Mouse (Mus musculus): Measurements from ENCODE around the gene Fgd6. TPM values are rescaled to one million over a fixed set of nuclear protein-coding genes. Genes with fewer than 3 reads are reported as not detected.

The Fgd6 gene
- 7.5 and 9.2 TPM in 2 replicates for total RNA-seq (2015; ENCODE audit: low replicate concordance)
- 8.8 and 9.1 TPM in 2 replicates for total RNA-seq (2017; ENCODE audit: low replicate concordance)

GRCm38 (mm10) chr10:94035658-94036374, at the start of gene Fgd6, which contains the start of gene Vezt:
Gene Fgd6, plus strand, starts transcription at chr10:94036001.
Gene Vezt, minus strand, starts transcription at chr10:94035817.
- ATAC-seq (replicated peaks; ENCODE audit: low FRiP score, poor library complexity, severe bottlenecking) = peak; percentile 92

DNA sequence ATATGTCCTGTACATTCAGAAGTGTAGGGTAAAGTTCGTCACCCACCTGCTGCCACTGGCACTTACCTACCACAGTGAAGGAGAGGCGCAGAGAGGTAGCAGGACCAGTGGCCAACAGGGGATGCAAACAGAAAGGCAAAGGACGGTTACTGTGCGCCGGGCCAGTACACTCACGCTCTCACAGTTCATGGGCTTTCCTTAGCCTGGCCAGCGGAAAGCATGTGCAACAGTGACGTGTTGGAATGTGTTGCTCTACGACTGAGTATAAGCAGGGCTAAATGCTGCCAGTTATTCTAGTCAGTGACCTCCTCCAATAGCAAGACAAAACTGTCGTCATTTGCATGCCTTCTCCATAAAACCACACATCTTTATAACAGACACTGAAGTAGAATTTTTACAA, 41.7 kb upstream of the Fgd6 start:
- no peak for ATAC-seq (replicated peaks; ENCODE audit: low FRiP score, poor library complexity, severe bottlenecking)

- ATAC-seq (replicated peaks; ENCODE audit: low FRiP score, poor library complexity, severe bottlenecking) = peak; percentile 67
Measured at GRCm38 (mm10) chr10:93995100-93995499, 40.7 kb upstream of the Fgd6 start.

DNA sequence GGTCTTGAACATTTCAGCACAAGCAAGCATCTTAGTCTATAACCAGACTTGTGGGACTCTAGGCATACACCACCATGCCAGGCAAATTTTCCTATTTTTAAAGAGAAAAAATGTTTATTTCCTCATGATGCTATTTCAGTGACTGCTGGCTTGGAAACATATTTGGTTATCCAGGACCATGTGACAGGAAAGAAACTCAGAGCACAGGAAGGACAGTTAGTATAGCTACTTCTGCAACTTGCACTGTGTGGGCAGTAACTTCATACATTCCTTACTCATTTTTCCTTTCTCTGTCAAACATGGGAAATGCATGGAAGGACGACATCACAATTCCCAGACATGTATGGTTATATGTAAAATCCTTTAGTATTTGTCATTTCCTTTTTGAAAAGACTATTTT, 36.4 kb upstream of the Fgd6 start:
- no peak for ATAC-seq (replicated peaks; ENCODE audit: low FRiP score, poor library complexity, severe bottlenecking)

DNA sequence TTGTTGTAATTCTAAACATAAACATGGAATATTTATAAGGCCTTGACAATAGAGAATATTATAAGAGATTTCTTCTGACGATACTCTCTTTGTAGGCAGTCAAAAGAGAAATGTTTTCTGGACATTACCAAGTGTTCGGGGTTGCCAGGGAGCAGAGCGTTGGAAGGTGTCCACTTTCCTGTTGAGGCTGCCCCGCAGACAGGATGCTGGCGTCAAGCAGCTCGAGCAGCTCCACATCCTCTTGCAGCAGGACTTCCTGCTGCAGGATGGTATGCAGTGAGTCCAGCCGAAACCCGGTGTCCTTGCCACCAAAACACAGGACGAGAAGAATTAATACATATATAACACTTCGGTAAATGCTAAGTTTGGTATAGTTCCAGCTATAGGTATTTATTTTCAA, 35.6 kb upstream of the Fgd6 start:
- ATAC-seq (replicated peaks; ENCODE audit: low FRiP score, poor library complexity, severe bottlenecking) = no peak

DNA sequence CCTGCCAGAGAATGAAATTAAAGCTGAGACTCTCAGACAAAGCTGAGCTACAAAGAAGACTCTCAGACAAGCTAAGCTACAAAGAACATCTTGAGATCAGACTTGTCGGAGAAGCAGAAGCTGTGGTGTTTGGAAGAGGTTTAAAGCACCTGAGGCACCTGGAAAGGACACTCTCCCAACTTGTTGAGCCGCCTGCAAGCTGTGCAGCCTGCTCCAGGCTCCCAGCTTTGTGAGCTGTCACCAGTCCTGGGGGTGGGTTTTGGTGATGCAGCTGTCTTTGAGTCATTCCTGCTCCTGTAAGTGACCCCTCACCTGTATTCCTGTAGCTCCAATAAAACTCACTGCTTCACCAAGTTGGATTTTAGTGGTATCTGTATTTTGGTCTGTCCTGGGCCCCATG, 27.4 kb upstream of the Fgd6 start:
- no peak for ATAC-seq (replicated peaks; ENCODE audit: low FRiP score, poor library complexity, severe bottlenecking)

DNA sequence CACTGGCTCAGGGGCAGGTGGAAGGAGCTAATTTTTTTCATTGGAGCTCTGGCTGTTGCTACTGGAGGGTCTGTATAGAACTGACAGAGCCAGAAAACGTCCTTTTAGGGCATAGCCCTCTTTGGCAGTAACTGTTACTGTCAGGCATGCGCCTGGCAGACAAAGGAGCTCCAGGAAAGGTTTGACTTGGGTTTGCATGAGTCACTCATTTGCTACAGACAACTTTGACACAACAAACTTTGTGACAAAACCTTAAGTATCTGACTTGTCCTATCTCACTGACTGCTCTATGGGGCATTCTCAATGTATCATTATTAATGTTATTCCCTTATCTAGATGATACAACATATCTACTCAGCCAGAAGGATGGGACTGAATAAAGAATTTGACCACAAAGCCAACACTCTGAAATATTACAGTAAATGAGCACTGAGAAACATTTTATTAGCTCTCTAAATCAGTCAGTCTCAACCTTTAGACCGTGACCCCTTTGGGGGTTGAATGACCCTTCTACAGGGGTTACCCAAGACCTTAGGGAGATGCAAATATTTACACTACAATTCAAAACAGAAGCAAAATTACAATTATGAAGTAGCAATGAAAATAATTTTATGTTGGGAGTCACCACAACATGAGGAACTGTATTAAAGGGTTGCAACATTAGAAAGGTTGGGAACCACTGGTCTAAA, 25.7 kb upstream of the Fgd6 start:
- ATAC-seq (replicated peaks; ENCODE audit: low FRiP score, poor library complexity, severe bottlenecking) = no peak

- no peak for ATAC-seq (replicated peaks; ENCODE audit: low FRiP score, poor library complexity, severe bottlenecking)
Measured at GRCm38 (mm10) chr10:94011024-94011423, 24.8 kb upstream of the Fgd6 start.

DNA sequence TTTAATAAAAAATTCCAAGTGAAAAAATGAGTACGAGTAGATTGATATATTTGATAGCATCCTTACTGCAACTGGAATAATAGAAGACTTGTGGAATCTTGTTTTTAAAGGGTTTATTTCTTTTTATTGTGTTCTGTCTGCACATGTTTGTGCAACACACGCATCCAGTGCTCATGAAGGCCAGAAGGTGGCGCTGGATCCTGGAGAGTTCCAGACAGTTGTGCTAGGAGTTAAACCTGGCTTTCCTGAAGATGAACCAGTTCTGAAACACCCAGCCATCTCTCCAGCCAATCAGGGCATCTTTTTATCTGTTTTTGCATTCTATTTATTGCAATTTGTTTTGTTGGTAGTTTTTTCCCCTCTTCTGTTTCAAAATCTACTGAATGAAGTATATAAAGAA, 22.6 kb upstream of the Fgd6 start:
- ATAC-seq (replicated peaks; ENCODE audit: low FRiP score, poor library complexity, severe bottlenecking) = peak; percentile 83; the same call in 1 of the 2 replicates

DNA sequence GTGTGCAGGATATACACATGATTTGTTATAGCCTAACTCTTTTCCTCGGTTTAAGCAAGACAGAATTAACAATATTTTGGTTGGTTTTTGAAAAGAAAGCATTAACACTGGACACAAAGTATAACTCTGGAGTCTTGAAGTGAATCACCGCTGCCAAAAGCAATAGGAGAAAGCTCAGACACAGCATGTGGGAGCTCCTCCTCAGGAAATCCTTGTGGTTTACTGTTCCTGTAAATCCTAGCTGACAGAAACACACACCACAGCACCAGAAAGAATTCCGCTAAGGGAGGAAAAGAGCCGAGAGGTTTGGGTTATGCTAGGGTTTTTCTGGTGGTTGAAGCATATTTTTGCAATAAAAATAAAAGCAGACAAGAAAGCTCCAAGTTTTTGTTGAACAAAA, 21.6 kb upstream of the Fgd6 start:
- ATAC-seq (replicated peaks; ENCODE audit: low FRiP score, poor library complexity, severe bottlenecking) = no peak

DNA sequence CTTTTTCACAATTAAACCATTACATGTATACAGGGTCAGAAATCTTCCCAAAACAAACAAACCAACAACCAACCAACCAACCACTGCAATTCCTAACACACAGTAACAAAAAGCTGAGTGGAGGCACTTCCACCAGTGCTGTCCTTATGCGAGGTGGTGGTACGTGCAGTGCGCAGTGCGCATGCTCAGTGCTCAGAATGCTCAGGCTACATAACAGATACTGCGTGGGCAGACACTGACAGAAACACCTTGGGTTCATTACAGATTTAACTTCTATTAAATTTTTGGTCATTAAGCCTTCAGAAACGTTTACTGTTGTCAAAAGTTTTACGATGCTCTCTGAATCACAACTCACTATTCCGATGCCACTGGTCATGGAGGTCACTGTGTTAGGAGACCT, 18.3 kb upstream of the Fgd6 start:
- no peak for ATAC-seq (replicated peaks; ENCODE audit: low FRiP score, poor library complexity, severe bottlenecking)

GRCm38 (mm10) chr10:94020587-94020986, 15.2 kb upstream of the Fgd6 start:
- peak; percentile 97 for ATAC-seq (replicated peaks; ENCODE audit: low FRiP score, poor library complexity, severe bottlenecking)

DNA sequence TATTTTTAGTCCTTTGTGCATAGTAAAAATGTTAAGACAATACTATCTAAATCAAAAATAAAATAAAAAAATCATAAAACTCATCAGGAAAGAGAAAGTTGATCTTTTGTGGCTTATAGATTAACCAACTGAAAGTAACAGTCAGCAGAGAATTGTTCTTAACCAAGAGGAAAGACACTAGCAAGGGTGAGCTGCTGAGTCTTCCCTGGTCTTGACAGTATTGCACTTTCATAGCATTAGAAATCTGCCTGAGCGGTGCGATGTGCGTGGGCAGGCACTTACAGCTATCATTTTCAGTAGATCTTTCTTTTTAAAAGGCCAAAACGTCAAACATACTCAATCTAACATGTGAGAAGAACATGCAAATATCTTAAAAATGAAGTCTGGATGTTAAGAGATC, 14.7 kb upstream of the Fgd6 start:
- no peak for ATAC-seq (replicated peaks; ENCODE audit: low FRiP score, poor library complexity, severe bottlenecking)

- ATAC-seq (replicated peaks; ENCODE audit: low FRiP score, poor library complexity, severe bottlenecking) = no peak
Measured at GRCm38 (mm10) chr10:94025079-94025478, 10.7 kb upstream of the Fgd6 start.

DNA sequence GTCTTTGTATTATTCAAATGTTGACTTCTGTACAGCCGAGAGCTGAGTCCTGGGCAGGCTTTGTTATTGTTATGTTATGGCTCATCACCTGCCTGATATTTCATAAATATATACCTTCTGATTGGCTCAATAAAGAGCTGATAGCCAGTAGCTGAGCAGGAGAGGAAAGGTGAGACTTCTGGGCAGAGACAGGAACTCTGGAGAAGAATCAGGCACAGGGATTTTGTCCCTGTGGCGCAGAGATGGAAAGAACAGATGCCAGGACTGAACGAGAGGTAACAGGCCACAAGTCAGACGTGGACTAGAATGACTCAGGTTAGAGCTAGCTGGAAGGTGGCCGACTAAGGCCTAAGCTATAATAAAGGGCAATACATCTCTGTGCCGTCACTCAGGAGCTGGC, 7.3 kb upstream of the Fgd6 start:
- no peak for ATAC-seq (replicated peaks; ENCODE audit: low FRiP score, poor library complexity, severe bottlenecking)

DNA sequence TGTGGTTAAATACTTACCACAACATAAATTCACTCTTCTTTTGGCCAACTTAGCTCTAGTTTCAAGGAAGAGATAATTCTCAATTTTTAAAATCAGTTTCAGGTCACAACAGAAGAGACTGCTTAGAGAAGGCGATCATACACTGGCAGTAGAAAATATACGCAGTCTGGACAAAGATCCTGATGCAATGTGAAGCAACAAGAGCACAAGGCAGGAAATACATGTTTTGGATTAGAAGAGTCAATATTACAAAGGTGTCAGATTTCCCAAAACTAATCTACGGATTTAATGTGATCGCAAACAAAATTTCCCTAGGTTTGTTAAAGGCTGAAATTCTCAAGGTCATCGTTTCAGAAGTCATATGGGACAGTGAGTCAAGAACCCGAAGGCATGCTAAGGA, 4.6 kb upstream of the Fgd6 start:
- no peak for ATAC-seq (replicated peaks; ENCODE audit: low FRiP score, poor library complexity, severe bottlenecking)

DNA sequence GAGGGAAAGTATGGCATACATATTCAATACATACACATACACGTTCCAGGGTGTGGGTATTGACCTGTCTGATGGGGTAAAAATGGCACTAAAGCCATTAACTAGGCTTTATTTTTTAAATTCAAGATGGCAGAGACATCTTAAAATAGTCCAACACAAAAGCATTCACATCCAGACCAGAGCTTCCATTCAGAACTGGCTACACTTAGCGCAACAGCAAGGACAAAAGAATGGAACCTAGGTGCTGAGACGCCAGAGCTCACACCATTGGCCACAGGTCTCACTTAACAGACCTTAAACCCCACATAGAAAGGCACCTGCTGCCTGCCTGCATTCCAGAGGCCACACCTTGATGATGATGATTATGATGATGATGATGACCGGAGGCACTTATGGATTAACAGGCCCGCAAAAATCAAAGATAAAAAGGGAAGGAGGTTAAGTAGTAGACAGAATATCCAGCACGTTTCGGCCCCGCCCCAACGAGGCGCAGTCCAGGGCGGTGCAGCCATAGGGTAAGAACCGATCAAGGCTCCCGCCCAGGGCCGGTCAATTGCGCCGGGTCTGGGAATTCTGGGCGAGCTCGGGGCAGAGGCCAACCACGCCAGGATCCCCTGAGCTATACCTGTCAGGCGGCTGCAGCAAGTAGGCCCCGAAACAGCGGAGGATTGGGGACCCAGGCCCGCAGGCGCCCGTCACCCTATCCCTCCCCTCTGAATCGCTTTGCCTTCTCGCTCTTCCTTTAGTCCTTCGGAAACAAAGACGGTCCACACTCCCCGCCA, 734 bp upstream of the Fgd6 start:
- ATAC-seq (replicated peaks; ENCODE audit: low FRiP score, poor library complexity, severe bottlenecking) = peak; percentile 78

- 0 out of 2 replicates have a peak, but pooled peaks have one; percentile 4 for ATAC-seq (replicated peaks; ENCODE audit: low FRiP score, poor library complexity, severe bottlenecking)
Measured at GRCm38 (mm10) chr10:94036375-94036758, 566 bp downstream of the Fgd6 start.

DNA sequence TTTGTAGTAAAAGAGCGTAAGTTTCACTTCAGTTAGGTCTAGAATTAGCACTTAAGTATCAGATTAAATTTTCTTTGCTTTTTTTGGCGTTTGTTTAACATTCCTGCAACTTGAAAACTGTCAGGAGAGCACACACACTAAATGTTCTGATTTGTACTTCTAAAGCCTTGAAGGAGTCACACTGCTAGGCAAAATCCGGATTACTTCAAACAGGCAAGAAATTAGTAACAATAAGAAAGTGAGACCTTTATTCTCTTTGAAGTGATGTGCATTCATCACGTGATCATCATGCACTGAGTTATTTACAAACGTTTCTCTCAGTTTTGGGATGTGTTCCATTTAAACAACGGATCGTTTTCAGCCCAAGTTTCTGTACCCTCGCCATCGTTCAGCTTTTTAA, 1.4 kb downstream of the Fgd6 start:
- no peak for ATAC-seq (replicated peaks; ENCODE audit: low FRiP score, poor library complexity, severe bottlenecking)

DNA sequence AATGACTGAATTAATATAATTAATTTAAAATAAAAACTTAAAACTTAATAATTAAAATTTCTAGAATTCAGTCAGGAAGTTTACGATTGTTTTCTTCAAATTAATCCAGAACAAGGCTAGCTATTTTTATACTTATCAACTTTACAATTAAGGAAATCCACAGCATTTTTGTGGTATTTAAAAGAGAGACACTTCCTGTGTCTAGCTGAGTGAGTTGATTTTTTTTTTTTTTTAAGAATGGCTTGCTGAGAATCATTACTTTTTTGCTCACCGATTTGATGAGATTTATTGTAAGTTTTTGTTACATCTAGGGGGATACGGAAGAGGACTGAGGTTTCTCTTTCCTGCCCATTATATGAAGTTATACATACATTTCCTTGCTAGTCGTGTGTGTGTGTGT, 1.8 kb downstream of the Fgd6 start:
- no peak for ATAC-seq (replicated peaks; ENCODE audit: low FRiP score, poor library complexity, severe bottlenecking)
